Mouse (Mus musculus) frontal cortex, postnatal 14 days (tissue): ENCODE measurements at regions not wholly inside any gene's neighbourhood (a gene's known extent, or its start where the extent isn't known, plus 50 kb on each side); places are given as distances from the start of the nearest gene placed in this dataset.
"Not testable (repeated sequence)": the region's sequence is repeated elsewhere in the genome, so short reads cannot be mapped to it uniquely, and the experiment has no call there.

Experiments
- DNase-seq, 2 experiments: peaks; one replicate each; pipeline ENCODE4 v3.0.0; 2022; ENCODE audit warnings: low spot score in 2 of 2

DNA sequence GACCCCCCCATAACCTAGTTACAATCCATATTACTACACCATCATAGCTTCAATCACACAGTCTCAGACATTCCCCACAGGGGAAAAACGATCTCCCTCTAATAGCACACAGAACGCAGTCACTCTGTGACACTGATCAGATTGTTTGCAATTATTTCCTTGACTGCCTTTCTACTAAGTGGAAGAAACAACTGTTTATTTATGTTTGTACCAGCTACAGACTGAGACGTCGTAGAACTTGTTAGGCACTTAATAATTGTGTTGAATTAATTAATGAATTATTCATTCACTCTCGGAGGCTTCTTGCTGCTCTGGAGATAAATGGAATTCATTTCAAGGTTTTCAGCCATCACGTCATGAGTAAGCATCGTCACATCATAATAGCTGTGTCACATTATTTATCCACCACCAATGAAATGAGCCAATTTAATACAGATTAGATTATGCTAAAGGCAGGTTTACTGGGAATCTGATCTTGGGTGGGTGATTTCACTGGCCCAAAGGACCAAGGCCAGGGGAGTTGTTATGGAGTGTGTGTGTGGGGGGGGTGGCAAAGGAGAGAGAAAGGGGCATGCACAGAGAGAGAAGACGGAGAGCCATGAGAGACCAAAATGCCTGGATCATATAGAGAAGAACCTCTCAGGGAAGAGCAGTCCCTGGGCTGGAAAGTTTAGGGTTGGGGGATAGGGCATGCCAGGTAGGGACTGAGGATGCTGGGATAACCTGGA is 355.7 kb upstream of the Zwint start:
- no peak for DNase-seq

DNA sequence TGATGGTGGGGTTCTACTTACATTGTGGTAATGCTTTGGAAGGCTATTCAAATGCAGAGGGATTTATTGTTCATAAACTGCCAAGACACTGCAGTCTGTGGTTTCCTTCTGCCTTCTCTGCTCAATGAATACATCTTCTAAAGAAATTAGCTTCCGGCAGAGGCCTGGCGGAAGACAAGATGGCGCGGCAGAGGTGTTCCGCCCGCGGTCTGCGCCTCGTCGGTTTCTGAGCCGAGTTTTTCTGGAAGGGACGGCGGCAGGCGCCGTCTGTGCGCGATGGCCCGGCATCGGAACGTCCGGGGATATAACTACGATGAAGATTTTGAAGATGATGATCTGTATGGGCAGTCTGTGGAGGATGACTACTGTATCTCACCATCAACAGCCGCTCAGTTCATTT is 345.6 kb upstream of the Zwint start:
- DNase-seq, result not testable (repeated sequence)

DNA sequence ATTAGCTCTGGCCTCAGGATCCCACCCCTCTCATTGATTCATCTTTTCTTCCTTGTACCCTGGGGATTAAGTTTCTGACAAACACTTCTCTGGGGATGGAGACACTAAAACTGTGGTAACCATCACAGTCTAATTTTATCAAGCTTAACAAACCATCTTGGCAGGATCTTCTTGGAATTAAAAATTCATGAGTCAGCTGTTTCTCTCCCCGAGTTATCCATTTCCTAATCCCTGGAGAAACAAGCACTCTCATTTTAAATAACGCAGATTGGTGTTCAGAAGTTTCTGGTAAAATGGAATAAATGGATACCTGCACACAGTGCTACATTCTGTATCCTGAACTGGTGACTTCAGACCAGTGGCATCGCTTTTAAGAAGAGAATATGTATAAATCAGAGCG is 336.3 kb upstream of the Zwint start:
- DNase-seq, result no peak

DNA sequence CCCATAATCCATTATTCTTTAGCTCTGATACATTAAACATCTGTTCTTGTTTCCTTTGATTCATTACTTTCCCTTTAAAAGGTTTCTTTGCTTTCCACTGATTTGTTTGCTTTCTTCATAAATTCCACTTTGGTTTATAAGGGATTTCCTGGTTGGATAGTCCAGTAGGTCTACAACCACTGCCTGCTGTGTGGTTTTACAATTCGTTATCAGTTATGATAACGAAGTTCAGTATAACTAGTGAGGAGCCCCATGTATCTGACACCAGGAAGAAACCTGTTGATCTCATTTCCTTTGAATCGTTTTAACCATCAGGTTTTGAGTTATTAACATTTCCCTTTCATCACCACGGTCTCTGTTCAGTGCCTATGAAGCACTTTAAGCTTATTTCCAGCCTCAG is 334.3 kb upstream of the Zwint start:
- DNase-seq, result no peak

DNA sequence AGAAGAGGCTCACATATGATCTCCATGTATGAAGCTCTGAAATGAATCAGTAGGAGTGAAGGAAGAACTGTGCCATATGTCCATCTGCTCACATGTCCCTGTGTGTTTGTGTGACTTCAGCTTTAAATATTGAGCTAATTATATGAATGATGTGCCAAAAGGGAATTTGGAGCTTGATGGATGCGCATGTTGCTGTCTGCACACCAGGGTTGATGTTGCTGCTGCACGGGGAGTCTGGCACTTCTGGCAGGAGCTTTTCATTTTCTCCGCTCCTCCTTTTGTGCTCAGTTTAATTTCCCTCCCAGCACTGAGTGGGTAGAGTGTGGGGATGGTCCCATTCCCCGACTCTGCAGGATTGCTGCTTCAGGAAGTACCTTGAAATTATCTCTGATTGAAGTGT is 328.0 kb upstream of the Zwint start:
- DNase-seq, result no peak

DNA sequence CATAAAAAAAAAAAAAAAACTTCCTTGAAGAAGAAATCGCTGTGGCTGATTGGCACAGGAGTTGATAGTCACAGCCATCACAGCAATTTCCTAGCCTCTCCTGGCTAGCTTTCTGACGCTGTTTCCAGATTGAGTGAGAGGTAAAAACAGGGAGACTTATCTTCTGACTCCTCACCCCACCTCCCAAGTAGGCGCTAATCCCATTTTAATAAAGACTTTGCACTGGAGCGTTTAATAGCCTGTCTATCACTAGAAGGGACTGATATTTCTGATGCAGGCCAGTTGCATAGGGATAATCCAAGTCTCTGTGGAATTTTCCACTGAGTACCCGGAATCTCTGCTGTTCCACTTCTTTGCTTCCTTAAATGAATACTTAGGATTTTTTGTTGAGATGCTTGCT is 307.4 kb upstream of the Zwint start:
- no peak for DNase-seq

DNA sequence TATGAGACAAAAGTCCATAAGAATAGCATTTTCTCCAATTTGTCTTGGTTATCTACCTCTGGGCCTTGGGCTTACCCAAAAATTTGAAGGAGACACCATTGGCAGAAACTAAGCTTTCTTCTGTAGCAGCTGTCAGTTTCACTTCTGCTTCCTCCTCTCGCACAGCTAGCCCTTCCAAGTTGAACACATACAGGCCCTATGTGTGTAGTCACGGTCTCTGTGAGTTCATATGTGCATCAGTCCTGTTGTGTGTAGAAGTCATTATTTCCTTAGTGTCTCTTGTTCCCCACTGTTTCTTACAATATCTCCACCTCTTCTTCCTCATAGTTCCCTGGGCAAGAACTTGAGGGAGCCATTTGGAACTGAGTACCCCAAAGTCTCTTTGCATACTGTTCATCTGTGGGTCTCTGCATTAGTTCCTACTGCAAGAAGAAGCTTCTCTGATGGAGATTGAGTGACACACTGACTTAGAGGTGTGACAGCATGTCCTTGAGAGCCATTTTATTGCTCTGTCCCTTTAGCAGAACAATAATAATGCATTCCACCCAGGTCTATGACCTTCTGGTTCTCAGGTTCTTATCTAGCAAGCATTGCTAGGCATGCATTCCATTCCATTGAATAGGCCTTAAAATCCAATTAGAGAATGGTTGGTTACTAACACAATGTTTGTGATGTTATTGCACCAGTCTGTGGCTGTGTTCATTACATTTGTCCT is 306.5 kb upstream of the Zwint start:
- DNase-seq, result no peak

DNA sequence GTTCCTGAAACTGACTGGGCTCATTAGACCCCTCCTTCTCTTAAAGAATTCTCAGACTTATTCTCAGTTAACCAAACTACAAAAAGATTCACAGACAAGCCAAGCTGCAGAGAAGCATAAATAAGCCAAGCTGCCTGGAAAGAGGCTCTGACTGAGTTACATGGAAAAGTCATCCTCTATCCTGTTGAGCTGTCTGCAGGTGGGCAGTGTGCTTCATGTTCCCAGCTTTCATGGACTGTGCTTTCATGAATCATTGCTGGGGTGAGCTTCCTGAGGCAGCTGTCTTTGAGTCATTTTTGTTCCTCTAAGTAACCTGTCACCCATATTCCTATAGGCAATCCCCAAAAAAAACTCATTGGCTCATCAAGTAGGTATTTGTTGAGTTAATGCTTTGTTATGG is 301.8 kb upstream of the Zwint start:
- no peak for DNase-seq

DNA sequence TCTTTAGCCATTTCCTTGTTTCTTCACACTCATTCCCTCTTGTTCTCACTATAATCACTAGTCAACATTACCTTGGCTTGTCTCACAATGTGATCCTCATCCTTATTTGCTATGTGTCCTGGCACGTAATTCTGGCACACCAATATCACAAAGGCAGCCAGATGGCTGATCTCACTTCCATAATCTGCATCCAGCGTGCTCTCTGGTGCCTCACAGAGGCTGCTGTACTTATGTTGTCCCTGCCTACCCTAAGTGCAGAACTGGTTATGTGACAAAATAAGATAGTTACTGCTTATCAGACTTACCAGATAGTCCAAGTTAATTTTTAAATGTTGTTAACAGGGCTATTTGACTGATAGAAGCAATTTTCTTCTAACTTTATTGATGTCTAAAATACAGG is 301.1 kb upstream of the Zwint start:
- no peak for DNase-seq

DNA sequence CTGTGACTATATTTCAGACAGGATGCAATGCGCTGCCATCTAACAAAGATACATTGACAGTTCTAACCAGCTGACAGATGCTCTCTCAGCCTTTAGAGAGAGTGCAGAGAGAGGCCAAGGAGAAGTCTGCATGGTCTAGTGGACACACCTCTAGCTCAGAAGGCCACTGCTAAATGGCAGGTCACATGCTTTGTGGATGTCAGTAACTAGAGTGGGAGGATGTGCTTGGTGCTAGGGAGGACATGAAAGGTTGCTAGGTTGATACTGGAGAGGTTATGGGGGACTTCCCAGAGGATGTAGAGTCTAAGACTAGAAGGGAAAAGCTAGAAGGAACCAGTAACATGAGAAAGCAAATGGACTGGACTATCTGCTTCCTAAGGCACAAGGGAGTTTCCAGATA is 271.3 kb upstream of the Zwint start:
- DNase-seq, result no peak

DNA sequence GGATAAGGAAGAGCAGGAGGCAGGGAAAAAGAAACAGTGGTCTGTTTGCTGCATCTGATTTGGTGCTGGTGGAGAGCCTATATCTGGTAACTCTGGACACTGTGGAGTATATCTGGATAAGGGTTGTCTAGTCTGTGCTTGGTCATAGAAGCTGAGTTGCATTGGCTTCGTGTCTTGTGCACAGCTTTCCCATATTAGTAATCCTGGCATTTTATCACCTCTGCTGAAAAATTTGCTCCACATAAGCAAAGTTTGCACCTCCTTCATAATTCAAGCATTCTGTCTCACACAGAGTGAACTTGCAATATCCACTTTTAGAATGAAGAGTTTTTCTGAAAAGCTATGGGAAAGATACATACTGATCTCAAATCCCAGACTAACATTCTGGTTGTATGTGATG is 269.8 kb upstream of the Zwint start:
- DNase-seq, result no peak

DNA sequence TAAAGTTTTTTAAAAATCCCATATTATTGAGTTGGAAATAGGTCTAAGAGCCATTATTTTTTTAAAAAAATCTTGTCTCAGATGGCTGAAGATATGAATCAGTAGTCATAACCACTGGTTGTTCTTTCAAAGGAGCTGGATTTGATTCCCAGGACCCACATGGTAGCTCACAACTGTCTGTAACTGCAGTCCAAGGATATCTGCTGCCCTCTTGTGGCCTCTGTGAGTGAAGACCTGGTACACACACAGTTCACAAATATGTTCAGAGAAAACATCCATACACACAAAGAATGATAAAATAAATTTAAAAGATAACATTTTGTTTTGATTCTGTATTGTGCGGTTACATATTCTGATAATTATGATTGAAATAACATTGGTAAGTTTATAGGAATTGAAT is 263.2 kb upstream of the Zwint start:
- DNase-seq, result no peak

DNA sequence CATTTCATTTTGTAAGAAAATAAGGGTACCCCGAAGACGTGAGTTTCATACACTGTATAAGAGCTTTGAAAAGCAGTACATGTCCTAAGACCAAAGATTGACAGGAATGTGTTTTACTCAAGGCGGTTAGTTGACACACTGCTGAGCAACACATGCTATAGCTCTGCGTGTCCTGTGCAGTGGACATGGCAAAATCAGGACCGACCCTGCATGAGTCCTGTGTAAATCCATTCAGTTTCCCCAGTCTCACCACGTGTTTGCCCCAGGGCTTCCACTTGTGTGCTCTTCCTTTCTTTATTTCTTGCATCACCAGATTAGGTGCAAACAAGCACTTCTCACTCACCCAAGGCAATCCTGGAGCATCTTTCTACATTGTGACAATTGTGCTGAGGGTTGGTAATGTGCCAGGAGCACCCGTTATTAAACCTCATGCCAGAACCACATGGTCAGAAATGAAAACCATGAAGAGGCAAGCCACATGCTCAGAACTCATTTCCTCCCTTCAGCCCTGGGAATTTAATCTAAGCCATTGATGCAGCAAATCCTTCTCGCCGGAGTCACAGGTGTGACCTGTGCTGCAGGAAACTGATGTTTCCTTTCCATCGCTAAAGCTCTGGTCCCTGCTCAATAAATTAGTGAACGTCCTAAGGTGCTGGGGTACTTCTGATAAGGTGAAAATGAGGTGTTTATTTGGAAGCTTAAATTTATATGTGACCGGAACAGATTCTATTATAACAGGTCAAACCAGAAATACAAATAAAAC is 261.2 kb upstream of the Zwint start:
- DNase-seq, result no peak

DNA sequence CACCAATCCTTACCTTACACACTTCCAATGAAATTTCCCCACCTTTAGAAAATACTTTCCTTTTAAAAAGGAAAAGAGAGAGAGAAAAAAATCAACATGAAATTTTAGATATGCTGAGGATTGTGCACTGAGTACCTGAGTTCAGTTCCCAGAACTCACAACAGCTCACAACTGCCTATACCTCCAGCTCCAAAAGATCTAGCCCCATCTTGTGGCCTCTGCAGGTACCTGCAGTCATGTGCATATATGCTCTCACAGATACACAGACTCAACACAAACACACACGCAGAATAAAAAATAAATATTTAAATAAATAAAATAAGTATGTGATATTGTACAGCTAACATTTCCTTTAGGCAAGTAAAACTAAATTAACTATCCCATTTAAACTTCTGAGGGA is 260.3 kb upstream of the Zwint start:
- no peak for DNase-seq

DNA sequence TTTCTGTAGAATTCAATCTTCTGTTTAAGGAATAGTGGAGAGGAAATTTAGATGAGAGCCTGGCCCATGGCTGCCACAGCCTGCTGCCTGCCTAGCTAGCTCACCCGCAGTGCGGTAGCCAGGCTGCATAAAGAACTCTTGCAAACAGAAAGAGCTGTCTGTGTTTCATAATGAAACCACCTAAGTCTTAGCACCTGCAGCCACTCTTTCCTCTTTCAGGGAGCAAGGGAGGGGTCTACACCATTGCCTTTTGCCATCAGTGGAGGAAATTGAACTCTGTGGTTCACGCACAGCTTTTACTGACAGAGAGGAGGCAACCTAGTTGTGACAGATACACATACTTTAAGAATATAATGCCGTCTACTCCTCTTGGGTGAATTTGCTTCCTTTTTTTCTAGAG is 251.4 kb upstream of the Zwint start:
- DNase-seq, result no peak

DNA sequence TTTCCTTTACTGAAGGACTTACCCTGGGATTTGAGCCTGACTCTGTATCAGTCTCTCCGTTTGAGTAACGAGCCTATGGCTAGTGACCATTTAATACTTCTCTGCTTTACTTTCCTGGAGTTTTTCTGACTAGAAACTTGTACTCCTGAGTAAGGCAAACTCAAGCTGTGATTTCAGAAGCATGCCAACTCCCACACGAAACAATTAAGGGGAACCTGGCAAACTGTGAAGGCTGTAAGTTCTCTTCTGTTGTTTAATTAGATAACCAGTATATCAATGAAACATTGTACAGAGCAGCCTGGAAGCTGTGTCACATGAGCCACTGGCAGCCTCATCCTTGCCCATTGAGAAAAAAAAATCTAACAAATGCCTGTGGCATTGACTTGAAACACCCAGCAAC is 244.3 kb upstream of the Zwint start:
- no peak for DNase-seq

DNA sequence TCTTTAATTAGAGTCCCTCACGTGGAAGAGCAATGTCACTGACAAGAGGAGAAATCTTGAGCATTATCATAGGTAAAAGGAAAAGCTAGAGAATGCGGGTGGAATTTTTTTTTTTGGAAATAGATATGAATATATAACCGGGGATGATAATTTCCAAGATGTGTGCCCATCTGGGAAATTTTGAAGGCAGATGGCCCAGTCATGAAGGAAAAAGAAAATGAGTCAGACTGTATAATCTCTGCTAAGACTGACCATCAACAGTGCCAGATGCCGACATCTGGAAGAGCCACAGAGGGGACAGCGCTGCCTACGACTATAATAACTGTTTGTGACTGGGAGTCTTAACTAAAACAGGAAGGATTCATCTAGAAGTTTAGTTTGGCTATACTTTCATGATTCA is 243.0 kb upstream of the Zwint start:
- DNase-seq, result no peak

DNA sequence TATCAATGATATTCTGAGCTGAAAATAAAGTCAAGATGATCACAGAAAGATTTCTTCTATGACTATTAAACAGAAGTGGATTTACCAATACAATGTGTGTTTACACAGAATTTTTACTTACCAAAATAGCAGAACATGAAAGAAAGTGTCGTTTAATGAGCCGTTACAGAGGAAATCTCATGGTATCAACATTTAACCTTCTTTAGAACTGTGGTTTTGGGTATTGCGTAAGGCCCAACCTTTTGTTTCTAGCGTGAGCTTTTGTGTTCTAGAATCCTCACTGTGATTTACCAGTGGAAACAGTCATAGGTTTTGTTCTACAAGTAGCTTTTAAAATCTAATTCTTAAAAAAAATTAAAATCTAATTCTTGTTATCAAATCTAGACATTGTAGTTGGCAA is 200.0 kb upstream of the Zwint start:
- DNase-seq, result no peak

DNA sequence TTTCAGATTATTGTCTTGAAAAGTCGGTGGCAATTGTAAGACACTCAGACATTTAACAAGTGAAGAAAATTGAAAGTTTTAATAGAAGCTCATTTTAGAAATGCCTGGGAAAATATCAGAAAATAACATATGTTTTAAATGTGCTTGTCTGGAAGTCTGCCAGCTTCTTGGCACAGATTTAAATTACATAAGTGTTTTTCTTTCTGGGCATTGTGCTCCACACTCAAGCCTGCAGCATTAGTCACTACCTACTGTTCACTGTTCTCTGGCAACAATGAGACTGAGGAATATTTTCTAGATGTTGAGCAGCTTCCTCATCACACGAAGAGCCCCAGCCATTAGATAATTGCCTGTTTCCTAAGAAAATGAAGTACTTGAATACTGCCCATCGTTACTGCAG is 170.3 kb upstream of the Zwint start:
- peak; percentile 3 to 4 for DNase-seq

DNA sequence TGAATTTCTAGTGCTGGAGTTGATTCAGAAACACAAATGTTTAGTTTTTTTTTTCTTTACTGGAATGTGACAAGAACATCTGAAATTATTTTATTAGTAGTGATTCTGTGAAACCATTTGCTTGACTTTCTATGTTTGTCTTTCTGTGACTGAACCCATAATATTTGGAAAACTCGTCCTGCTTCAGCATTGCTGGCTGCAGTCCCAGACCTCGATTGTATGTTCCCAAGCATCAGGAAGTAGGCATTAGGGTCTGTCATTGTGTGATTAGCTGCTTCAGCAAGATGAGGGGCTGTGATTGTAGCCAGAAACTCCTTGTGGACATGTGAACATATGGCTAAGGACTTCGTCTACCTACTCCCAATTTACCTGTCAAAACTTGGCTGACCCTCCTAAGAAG is 122.2 kb upstream of the Zwint start:
- no peak for DNase-seq

DNA sequence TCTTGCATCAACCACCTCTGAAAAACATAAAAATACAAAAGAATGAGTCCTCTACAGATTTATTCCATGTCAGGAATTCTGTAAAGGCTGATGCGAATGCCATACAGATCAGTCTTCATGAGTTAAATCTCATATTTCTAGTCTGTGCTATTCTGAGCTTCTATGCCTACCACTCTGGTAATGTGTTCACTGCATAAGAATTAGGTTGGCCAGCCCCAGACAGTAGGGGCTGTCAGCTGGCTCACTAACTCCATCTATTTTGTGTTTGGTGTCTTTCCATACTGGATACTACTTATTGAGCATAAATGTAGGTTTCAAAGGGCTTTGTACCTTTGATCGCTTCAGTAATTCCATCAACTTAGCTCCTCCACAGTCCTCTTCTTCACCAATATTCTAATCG is 121.2 kb upstream of the Zwint start:
- no peak for DNase-seq

DNA sequence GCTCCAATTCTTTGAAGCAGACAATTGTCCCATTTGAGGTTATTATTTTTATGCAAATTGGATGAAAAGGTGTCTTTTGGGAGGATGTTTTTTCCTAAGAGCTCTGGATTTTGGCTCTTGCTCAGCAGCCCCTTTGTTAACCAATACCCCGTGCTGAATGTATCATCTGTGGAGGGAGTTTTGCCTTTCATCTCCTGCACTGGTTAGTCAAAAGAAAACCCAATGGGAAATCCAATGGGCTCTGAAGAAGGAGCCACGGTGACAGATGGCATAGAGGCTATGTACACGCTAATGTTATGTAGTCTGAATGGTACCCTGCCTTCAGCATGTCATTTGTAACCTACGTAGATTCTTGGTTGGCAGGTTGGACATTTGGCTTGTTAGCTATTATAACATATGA is 120.8 kb upstream of the Zwint start:
- DNase-seq, result no peak

DNA sequence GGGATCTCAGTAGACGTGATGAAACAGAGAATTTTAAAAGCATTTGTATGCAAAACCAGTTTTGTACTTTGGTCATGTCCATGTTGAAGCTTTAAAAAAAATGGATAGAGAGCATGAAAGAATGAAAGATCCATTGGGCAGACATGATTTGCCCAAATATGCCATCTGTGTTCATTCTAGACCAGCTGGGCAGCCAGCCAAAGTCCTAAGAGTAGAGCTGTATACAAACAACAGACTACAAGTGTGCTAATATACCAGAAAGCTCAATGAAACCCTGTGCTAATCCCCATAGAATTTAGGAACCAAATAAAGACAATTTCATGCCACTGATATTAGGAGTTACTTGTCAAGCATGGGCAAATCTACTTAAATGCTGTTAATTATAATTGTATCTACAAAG is 105.1 kb upstream of the Zwint start:
- DNase-seq, result no peak
